Mouse (Mus musculus): ENCODE measurements around the gene Grap2. TPM values are rescaled to one million over a fixed set of nuclear protein-coding genes. Genes with fewer than 3 reads are reported as not detected.

Grap2 gene
- polyA plus RNA-seq, 1 experiment from 2014 or later, result 0.35 TPM

DNA sequence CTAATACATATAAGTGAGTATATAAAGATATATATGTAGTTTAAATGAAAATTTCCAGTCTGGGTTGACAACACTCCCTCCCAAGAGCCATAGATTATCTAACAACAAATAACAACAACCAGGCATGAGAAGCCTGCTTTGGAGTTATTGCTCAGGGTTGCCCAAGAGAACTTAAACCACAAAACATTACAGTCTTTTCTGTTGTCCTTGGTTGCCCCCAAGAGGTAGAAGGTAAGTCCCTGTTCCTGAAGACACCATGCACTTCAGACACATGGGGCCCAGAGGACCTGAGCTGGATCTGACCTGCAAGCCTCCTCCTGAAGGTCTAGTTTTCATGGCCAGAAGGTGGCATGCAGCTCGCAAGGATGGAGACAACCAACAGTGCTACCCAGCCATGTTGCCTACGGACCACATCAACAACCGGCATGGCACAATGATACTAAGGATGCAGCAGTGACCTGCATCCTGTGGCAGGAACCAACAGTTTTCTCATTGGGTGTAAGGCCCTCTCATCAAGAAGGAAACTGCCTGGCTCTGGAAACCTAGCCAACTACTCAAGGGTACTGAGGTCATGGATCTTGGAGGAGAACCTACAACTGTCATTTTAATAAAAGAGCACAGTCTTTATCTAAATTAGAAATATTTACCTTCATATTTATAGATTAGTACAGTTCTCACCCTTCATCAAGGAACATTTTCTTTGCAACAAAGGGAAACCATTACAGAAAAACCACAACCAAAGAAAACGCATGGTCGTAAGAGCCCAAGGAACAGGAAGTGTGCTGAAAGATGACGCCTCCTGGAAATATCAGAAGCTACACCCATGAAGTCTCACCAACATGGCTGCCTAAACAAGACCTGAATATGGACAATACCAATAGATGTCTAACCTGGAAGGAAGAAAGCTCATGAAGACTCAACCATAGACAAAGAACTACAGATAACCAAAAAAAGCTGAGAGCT, 17.3 kb upstream of the Grap2 start:
- WGBS, result 93% methylated on average over 6 of the region's 6 CpGs
- Histone ChIP-seq H3K27ac (replicated peaks) (no peak overlapping the region), H3K9me3 (replicated peaks) (no peaks in the 10 kb centered on the region), H3K4me1 (no peaks in the 10 kb centered on the region), H3K9ac (replicated peaks) (no peak overlapping the region), H3K4me3 (replicated peaks) (no peak overlapping the region), H3K36me3 (no peaks in the 10 kb centered on the region), H3K27me3 (replicated peaks) (no peaks in the 10 kb centered on the region), H3K4me2 (no peak overlapping the region)
- ATAC-seq (ENCODE audit: low FRiP score), result no peak

DNA sequence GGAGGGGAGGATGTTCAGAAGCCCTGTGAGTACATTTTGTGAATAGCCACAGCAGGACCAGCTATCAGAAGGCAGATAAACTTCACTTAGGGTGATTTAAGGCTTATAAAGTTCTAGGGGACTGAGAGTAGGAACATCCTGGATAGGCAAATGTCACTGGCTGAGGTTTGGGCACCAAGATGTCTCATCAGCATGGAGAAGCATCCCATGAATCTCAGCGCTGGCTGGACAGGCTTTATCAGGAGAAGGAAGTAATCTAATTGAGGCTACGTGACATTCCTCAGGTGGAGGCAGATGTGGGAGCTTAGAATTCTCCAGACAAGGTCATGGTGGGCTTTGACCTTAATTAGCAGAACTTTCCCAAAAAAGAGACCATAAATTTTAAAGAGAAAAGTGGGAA, 16.4 kb upstream of the Grap2 start:
- H3K27me3 ChIP-seq (replicated peaks), result no peaks in the 10 kb centered on the region
- no peak overlapping the region for H3K4me2 ChIP-seq
- no peak overlapping the region for H3K9ac ChIP-seq (replicated peaks)
- H3K4me3 ChIP-seq (replicated peaks), result no peak overlapping the region
- no peaks in the 10 kb centered on the region for H3K9me3 ChIP-seq (replicated peaks)
- no peaks in the 10 kb centered on the region for H3K36me3 ChIP-seq
- 89% methylated on average over 2 of the region's 2 CpGs for WGBS
- no peaks in the 10 kb centered on the region for H3K4me1 ChIP-seq
- H3K27ac ChIP-seq (replicated peaks), result no peak overlapping the region
- no peak for ATAC-seq (ENCODE audit: low FRiP score)

DNA sequence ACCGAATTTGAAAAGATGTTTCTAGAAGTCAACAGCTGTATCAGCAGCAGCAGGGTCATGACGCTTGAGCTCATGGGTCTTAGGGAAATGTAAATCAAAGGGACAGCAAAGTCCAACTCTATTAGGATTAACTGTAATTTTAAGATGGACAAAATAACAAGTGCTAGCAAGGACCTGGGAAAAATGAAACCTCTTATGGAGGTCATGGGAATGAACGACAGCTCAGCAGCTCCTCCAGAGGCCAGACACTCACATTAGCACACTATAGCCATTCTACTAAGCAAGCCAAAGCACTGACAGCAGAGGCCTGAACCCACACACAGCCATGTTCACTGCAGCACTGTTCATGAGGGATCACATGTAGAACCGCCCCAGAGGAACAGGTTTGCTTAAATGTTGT, 14.6 kb upstream of the Grap2 start:
- Histone ChIP-seq H3K36me3 (no peaks in the 10 kb centered on the region), H3K9me3 (replicated peaks) (no peaks in the 10 kb centered on the region), H3K9ac (replicated peaks) (no peak overlapping the region), H3K27me3 (replicated peaks) (no peaks in the 10 kb centered on the region), H3K4me3 (replicated peaks) (no peak overlapping the region), H3K4me2 (no peak overlapping the region), H3K27ac (replicated peaks) (no peak overlapping the region), H3K4me1 (no peaks in the 10 kb centered on the region)
- WGBS, result 77% methylated on average over 4 of the region's 4 CpGs
- no peak for ATAC-seq (ENCODE audit: low FRiP score)

DNA sequence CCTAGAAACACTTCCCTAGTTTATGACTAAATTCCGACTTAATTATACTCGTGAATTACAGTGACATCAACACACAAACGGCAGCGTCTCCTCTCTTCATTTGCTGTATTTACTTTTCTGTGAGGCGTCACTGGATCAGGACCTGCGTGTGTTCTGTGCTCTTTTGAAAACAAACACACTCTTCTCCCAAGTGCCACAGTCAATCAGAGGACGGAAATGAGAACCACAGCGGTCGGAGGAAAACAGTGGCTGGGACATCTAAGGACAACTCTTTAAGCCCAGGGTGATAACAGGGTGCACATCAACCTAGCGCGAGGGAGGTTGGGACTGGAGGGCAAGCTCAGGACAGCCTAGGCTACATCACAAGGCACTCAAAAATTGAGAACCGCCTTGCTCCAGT, 12.9 kb upstream of the Grap2 start:
- H3K4me1 ChIP-seq, result no peaks in the 10 kb centered on the region
- WGBS, result 58% methylated on average over 12 of the region's 12 CpGs
- no peaks in the 10 kb centered on the region for H3K36me3 ChIP-seq
- no peak overlapping the region for H3K4me2 ChIP-seq
- no peaks in the 10 kb centered on the region for H3K9me3 ChIP-seq (replicated peaks)
- no peak overlapping the region for H3K9ac ChIP-seq (replicated peaks)
- no peak overlapping the region for H3K27ac ChIP-seq (replicated peaks)
- no peak for ATAC-seq (ENCODE audit: low FRiP score)
- H3K4me3 ChIP-seq (replicated peaks), result no peak overlapping the region
- H3K27me3 ChIP-seq (replicated peaks), result no peaks in the 10 kb centered on the region

DNA sequence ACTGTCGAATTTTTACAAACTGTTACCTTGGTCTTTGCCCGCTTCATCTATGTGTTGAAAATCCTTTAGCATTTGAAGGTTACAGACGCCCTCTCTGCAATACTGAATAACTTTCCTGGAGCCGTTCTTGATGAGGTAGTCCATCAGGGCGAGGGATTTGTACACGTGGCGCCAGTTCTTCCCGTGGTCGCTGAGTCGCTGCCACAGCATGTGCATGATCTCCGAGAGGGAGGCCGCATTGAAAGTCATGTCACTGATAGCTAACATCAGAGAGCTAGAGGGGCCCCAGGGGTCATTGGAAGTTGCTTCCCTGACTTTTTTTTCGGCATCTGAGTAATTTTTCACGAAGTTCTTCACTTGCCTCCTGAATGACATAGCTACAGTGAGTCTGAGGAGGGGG, 12.4 kb upstream of the Grap2 start:
- Histone ChIP-seq H3K4me1 (no peaks in the 10 kb centered on the region), H3K9me3 (replicated peaks) (no peaks in the 10 kb centered on the region), H3K36me3 (no peaks in the 10 kb centered on the region), H3K4me2 (no peak overlapping the region), H3K9ac (replicated peaks) (no peak overlapping the region), H3K4me3 (replicated peaks) (no peak overlapping the region), H3K27me3 (replicated peaks) (no peaks in the 10 kb centered on the region), H3K27ac (replicated peaks) (no peak overlapping the region)
- WGBS, result 72% methylated on average over 14 of the region's 14 CpGs
- no peak for ATAC-seq (ENCODE audit: low FRiP score)

DNA sequence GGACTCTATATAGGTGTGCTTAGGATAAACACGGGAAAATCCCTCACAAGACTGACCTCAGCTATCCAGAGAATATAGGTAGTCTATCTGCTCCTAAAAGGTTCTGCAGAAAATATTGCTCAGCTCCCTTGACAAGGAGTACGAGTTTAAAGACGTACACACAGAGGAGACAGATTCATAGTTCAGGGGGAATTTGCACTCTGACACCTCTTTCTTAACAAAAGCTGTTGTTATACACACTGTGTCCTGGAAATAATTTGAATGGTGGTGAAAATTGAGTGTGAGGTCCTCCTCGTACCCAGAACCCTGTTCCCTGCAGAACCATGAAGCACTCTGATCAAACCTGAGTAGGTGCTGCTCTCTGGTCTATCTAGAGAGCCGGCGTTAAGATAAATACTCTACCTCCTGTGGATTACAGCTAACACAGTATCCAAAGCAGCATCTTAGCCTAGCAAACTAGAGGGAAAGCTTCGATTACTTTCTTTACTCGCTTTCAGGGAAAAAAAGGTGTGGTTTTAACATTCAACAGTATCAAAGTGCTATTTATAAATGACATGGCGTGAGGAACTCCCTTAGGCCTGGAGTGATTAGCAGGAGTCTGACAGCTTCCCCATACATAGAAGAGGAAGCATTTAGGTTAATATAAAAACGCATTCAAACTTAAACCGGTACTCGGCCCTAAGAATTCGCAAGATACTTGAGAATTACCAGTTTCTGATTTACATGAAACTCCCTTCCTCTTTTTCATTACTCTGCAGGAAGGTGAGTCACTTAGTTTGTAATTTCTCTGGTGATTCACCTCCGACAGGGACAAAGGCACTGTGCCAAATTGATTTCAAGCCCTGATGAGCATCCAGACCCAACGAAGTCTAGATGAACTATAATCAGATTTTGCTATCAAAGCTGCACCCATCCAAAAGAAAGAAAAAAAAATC, 11.5 kb upstream of the Grap2 start:
- Histone ChIP-seq H3K4me2 (no peak overlapping the region), H3K27me3 (replicated peaks) (no peaks in the 10 kb centered on the region), H3K9ac (replicated peaks) (no peak overlapping the region), H3K36me3 (no peaks in the 10 kb centered on the region), H3K4me1 (no peaks in the 10 kb centered on the region), H3K27ac (replicated peaks) (no peak overlapping the region), H3K4me3 (replicated peaks) (no peak overlapping the region), H3K9me3 (replicated peaks) (no peaks in the 10 kb centered on the region)
- 64% methylated on average over 15 of the region's 15 CpGs for WGBS
- ATAC-seq (ENCODE audit: low FRiP score), result no peak

DNA sequence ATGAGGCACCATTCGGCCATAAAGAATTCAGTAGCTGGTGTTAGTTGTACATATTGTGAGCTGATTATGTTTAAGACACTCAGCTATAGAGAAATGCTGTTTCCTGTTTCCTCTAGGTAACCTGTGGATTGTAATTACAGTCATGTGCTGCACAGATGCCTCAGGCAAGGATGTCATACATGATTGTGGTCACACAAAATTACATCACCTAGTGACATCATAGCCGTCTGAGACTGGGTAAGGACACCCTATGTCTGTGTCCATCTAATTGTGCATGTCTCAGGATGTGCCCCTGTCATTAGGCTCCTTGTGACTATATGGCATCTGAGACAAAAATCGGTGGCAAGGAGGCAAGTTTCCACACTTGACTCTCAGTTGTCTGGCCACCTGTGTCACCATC, 9.9 kb upstream of the Grap2 start:
- ATAC-seq (ENCODE audit: low FRiP score), result no peak
- Histone ChIP-seq H3K4me2 (no peak overlapping the region), H3K9ac (replicated peaks) (no peak overlapping the region), H3K9me3 (replicated peaks) (no peaks in the 10 kb centered on the region), H3K27me3 (replicated peaks) (no peaks in the 10 kb centered on the region), H3K27ac (replicated peaks) (no peak overlapping the region), H3K36me3 (no peaks in the 10 kb centered on the region), H3K4me1 (no peaks in the 10 kb centered on the region), H3K4me3 (replicated peaks) (no peak overlapping the region)
- WGBS, result 80% methylated on average over 3 of the region's 3 CpGs

DNA sequence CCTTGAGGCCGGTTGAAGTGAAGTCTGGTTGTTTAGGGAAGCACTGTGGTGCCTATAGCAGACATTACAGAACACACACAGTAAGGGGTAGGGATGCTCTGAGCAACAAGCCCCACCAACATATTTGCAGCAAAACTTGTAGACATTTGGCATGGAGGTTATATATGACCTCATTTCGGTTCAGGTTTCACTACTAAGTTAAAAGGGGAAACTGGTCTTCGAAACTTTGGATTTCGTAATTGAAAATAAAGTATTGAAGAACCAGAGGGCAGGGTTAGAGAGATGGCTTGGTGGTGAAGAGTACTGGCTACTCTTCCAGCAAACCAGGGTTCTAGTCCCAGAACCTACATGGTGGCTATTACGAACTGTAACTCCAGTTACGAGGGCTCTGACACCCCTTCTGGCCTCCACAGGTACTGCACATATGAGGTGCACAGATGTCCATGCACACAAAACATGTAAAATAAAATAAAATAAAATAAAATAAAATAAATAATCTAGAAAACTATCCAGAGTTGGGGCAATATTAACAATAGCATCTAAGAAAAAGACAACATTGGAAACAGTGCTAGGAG, 8.7 kb upstream of the Grap2 start:
- Histone ChIP-seq H3K9ac (replicated peaks) (no peak overlapping the region), H3K27me3 (replicated peaks) (no peaks in the 10 kb centered on the region), H3K36me3 (no peaks in the 10 kb centered on the region), H3K4me2 (no peak overlapping the region), H3K27ac (replicated peaks) (no peak overlapping the region), H3K4me3 (replicated peaks) (no peak overlapping the region), H3K4me1 (no peaks in the 10 kb centered on the region), H3K9me3 (replicated peaks) (no peaks in the 10 kb centered on the region)
- ATAC-seq (ENCODE audit: low FRiP score), result no peak
- 95% methylated on average over 6 of the region's 6 CpGs for WGBS

DNA sequence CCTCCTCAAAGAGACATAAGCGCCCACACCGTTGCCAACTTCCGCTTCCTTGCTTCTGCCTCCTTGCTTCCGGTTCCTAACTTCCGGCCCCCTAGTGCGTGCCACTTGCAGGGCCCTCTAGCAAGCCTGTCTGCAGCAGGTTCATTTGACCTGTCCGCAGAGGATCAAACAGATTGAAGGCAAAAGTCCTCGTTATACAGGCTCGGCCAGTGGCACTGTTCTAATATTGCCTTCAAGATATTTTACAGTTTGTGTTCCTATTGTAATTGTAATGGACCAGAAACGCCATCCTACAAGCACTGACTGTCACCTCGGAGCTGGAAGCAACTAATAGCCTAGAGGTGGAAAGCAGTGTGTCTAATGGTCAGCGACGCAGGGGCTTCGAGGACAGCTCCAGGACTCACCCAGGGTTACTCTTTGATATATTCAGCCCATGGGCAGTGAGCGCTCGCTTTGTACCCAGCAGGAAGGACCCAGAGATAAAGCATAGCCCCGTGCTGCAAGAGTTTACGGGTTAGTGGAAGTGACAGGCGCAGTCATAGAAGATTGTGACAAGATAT, 7.2 kb upstream of the Grap2 start, which contains the start of gene Enthd1:
TSS of gene Enthd1 (minus strand) at position 51 of the 560 bp plus-strand sequence.
- WGBS, result 83% methylated on average over 19 of the region's 19 CpGs
- H3K4me2 ChIP-seq, result no peak within 1 kb of the TSS
- H3K4me1 ChIP-seq, result no peaks in the 10 kb centered on the region

DNA sequence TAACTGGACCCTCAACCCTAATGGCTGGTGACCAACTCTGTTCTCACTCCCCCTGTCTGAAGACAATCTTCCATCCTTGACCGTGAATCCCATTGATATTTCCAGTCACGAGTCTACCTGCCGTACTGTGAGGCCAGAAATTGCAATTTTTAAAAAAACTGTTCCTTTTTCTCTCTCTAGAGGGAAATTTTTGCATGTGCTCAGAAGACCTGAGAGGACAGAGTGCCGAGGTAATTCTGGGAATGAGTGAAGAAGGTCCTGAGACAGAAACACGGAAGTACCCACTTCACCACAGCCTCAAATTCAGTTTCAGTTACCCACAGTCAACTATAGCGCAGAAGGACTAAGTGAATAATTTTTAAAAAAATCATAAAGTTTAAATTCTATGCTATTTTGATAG, 5.7 kb upstream of the Grap2 start:
- 92% methylated on average over 6 of the region's 6 CpGs for WGBS
- H3K4me2 ChIP-seq, result no peak overlapping the region
- H3K4me3 ChIP-seq (replicated peaks), result no peak overlapping the region
- no peaks in the 10 kb centered on the region for H3K36me3 ChIP-seq
- no peaks in the 10 kb centered on the region for H3K4me1 ChIP-seq
- no peaks in the 10 kb centered on the region for H3K27me3 ChIP-seq (replicated peaks)
- H3K9me3 ChIP-seq (replicated peaks), result no peaks in the 10 kb centered on the region
- H3K9ac ChIP-seq (replicated peaks), result no peak overlapping the region
- no peak for ATAC-seq (ENCODE audit: low FRiP score)
- H3K27ac ChIP-seq (replicated peaks), result no peak overlapping the region

More for the DNA sequence above, 7.2 kb upstream of the Grap2 start, which contains the start of gene Enthd1:
- Histone ChIP-seq H3K36me3 (no peaks in the 10 kb centered on the region), H3K4me3 (replicated peaks) (no peak within 1 kb of the TSS), H3K9ac (replicated peaks) (no peak within 1 kb of the TSS), H3K9me3 (replicated peaks) (no peaks in the 10 kb centered on the region), H3K27ac (replicated peaks) (no peak within 1 kb of the TSS), H3K27me3 (replicated peaks) (no peaks in the 10 kb centered on the region)
- no peak for ATAC-seq (ENCODE audit: low FRiP score)

DNA sequence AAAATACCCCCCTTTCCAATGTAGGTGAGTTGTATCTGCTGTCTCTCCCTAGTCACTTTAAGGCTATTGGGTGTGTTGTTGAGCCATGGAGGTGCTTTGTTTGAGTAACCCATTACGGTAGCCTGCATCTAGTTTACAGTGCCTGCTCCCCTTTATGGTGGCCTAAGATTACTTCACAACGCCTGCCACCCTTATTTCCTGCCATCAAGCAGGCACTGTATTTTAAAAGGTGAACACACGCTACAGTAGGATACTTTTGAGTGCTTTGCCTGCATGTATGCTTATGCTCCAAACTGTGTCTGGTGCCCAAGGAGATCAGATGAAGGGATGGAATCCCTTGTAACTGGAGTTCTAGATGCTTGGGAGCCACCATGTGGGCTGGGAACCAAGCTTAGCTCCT, 5.3 kb upstream of the Grap2 start:
- Histone ChIP-seq H3K9ac (replicated peaks) (no peak overlapping the region), H3K4me1 (no peaks in the 10 kb centered on the region), H3K9me3 (replicated peaks) (no peaks in the 10 kb centered on the region), H3K4me2 (no peak overlapping the region), H3K36me3 (no peaks in the 10 kb centered on the region), H3K27me3 (replicated peaks) (no peaks in the 10 kb centered on the region), H3K4me3 (replicated peaks) (no peak overlapping the region), H3K27ac (replicated peaks) (no peak overlapping the region)
- 63% methylated on average over 3 of the region's 3 CpGs for WGBS
- ATAC-seq (ENCODE audit: low FRiP score), result no peak
